Mouse (Mus musculus) MEL-GATA-1-ER (cell line): Measurements from ENCODE around the gene Rims1.

Experiments used
- DNase-seq: peaks from one replicate; pipeline ENCODE4 v3.0.0-alpha.2; 2012; ENCODE audit warnings: low read depth; ENCODE audit errors: extremely low read depth

The Rims1 gene

GRCm38 (mm10) chr1:22377652-22378051, 428.1 kb downstream of the Rims1 start:
- no peak for DNase-seq

- DNase-seq = no peak
These were observed 428.7 kb downstream of the Rims1 start for GRCm38 (mm10) chr1:22377062-22377461.

GRCm38 (mm10) chr1:22356209-22356608, 449.6 kb downstream of the Rims1 start:
- no peak for DNase-seq

GRCm38 (mm10) chr1:22353687-22354086, 452.1 kb downstream of the Rims1 start:
- DNase-seq = no peak

GRCm38 (mm10) chr1:22338914-22339313, 466.9 kb downstream of the Rims1 start:
- no peak for DNase-seq

GRCm38 (mm10) chr1:22320941-22321676, 484.7 kb downstream of the Rims1 start:
- DNase-seq = no peak

- no peak for DNase-seq
These were observed 490.3 kb downstream of the Rims1 start for GRCm38 (mm10) chr1:22315537-22315936.

- DNase-seq = no peak
These were observed 494.3 kb downstream of the Rims1 start for GRCm38 (mm10) chr1:22311471-22311870.

GRCm38 (mm10) chr1:22306519-22306918, 499.3 kb downstream of the Rims1 start:
- DNase-seq = no peak

- no peak for DNase-seq
These were observed 499.9 kb downstream of the Rims1 start for GRCm38 (mm10) chr1:22305932-22306331.

GRCm38 (mm10) chr1:22293953-22294352, 511.8 kb downstream of the Rims1 start:
- no peak for DNase-seq

- no peak for DNase-seq
These were observed 512.5 kb downstream of the Rims1 start for GRCm38 (mm10) chr1:22293310-22293709.

GRCm38 (mm10) chr1:22286807-22287206, 519.0 kb downstream of the Rims1 start:
- DNase-seq = no peak

GRCm38 (mm10) chr1:22279954-22280353, 525.8 kb downstream of the Rims1 start:
- DNase-seq = no peak

- no peak for DNase-seq
These were observed 531.7 kb downstream of the Rims1 start for GRCm38 (mm10) chr1:22274081-22274480.

- DNase-seq = no peak
These were observed 535.7 kb downstream of the Rims1 start for GRCm38 (mm10) chr1:22270131-22270530.

GRCm38 (mm10) chr1:22268581-22269359, 537.0 kb downstream of the Rims1 start:
- DNase-seq = peak; percentile 32

GRCm38 (mm10) chr1:22266491-22266890, 539.3 kb downstream of the Rims1 start:
- DNase-seq = no peak

- DNase-seq = no peak
These were observed 540.3 kb downstream of the Rims1 start for GRCm38 (mm10) chr1:22265528-22265927.

GRCm38 (mm10) chr1:22262169-22262950, 543.4 kb downstream of the Rims1 start:
- no peak for DNase-seq

GRCm38 (mm10) chr1:22261702-22262101, 544.1 kb downstream of the Rims1 start:
- no peak for DNase-seq

- DNase-seq = no peak
These were observed 545.5 kb downstream of the Rims1 start for GRCm38 (mm10) chr1:22260291-22260690.
